Mouse (Mus musculus): Measurements from ENCODE around the gene Mmp2.
"Not testable (repeated sequence)": the region's sequence is repeated elsewhere in the genome, so short reads cannot be mapped to it uniquely, and the experiment has no call there.

The Mmp2 gene

GRCm38 (mm10) chr8:92827243-92828034 is at the start of gene Mmp2:
Gene Mmp2 (plus strand): TSS chr8:92827291.
- ATAC-seq (ENCODE audit: low TSS enrichment): no peak

GRCm38 (mm10) chr8:92780976-92781375 is 46.1 kb upstream of the Mmp2 start:
- no peak for ATAC-seq (ENCODE audit: low TSS enrichment)

GRCm38 (mm10) chr8:92783906-92784610 is 43.0 kb upstream of the Mmp2 start:
- ATAC-seq (ENCODE audit: low TSS enrichment): no peak

- ATAC-seq (ENCODE audit: low TSS enrichment): no peak
Measured at GRCm38 (mm10) chr8:92790835-92791234, 36.3 kb upstream of the Mmp2 start.

GRCm38 (mm10) chr8:92791999-92792398 is 35.1 kb upstream of the Mmp2 start:
- ATAC-seq (ENCODE audit: low TSS enrichment): not testable (repeated sequence)

GRCm38 (mm10) chr8:92793852-92794580 is 33.1 kb upstream of the Mmp2 start:
- ATAC-seq (ENCODE audit: low TSS enrichment): no peak

- no peak for ATAC-seq (ENCODE audit: low TSS enrichment)
Measured at GRCm38 (mm10) chr8:92797527-92797931, 29.6 kb upstream of the Mmp2 start.

- no peak for ATAC-seq (ENCODE audit: low TSS enrichment)
Measured at GRCm38 (mm10) chr8:92799406-92799805, 27.7 kb upstream of the Mmp2 start.

- ATAC-seq (ENCODE audit: low TSS enrichment): no peak
Measured at GRCm38 (mm10) chr8:92801231-92801630, 25.9 kb upstream of the Mmp2 start.

- ATAC-seq (ENCODE audit: low TSS enrichment): no peak
Measured at GRCm38 (mm10) chr8:92802591-92802990, 24.5 kb upstream of the Mmp2 start.

- ATAC-seq (ENCODE audit: low TSS enrichment): no peak
Measured at GRCm38 (mm10) chr8:92812773-92813172, 14.3 kb upstream of the Mmp2 start.

GRCm38 (mm10) chr8:92815661-92816060 is 11.4 kb upstream of the Mmp2 start:
- no peak for ATAC-seq (ENCODE audit: low TSS enrichment)

- ATAC-seq (ENCODE audit: low TSS enrichment): peak; percentile 97
Measured at GRCm38 (mm10) chr8:92817928-92818818, 8.9 kb upstream of the Mmp2 start.

- ATAC-seq (ENCODE audit: low TSS enrichment): no peak
Measured at GRCm38 (mm10) chr8:92821151-92821550, 5.9 kb upstream of the Mmp2 start.

- ATAC-seq (ENCODE audit: low TSS enrichment): no peak
Measured at GRCm38 (mm10) chr8:92822386-92822785, 4.7 kb upstream of the Mmp2 start.

- ATAC-seq (ENCODE audit: low TSS enrichment): no peak
Measured at GRCm38 (mm10) chr8:92825991-92826390, 1.1 kb upstream of the Mmp2 start.

GRCm38 (mm10) chr8:92828251-92828743 is 1.2 kb downstream of the Mmp2 start:
- ATAC-seq (ENCODE audit: low TSS enrichment): no peak

- no peak for ATAC-seq (ENCODE audit: low TSS enrichment)
Measured at GRCm38 (mm10) chr8:92834065-92834731, 7.1 kb downstream of the Mmp2 start.

GRCm38 (mm10) chr8:92834786-92835500 is 7.9 kb downstream of the Mmp2 start:
- no peak for ATAC-seq (ENCODE audit: low TSS enrichment)

GRCm38 (mm10) chr8:92835901-92836300 is 8.8 kb downstream of the Mmp2 start:
- no peak for ATAC-seq (ENCODE audit: low TSS enrichment)

Data from frontal cortex, adult (tissue).